Mouse (Mus musculus) cerebellum, adult 11 months (tissue): Measurements from ENCODE around the gene Nrxn3.
A peak's percentile ranks its signal among the peaks of the same experiment; 100 is the strongest.

Experiments used
- DNase-seq: peaks from one replicate; pipeline ENCODE4 v3.0.0; 2022

The Nrxn3 gene

GRCm38 (mm10) chr12:89364850-89365249, 642.2 kb downstream of the Nrxn3 start:
- DNase-seq: no peak

- DNase-seq: no peak
Observed at GRCm38 (mm10) chr12:89369939-89370338, 647.3 kb downstream of the Nrxn3 start.

GRCm38 (mm10) chr12:89376600-89376999, 653.9 kb downstream of the Nrxn3 start:
- no peak for DNase-seq

GRCm38 (mm10) chr12:89377051-89377643, 654.5 kb downstream of the Nrxn3 start:
- no peak for DNase-seq

- DNase-seq: no peak
Observed at GRCm38 (mm10) chr12:89377687-89378086, 655.0 kb downstream of the Nrxn3 start.

- DNase-seq: no peak
Observed at GRCm38 (mm10) chr12:89383254-89383653, 660.6 kb downstream of the Nrxn3 start.

- DNase-seq: no peak
Observed at GRCm38 (mm10) chr12:89395121-89395792, 672.6 kb downstream of the Nrxn3 start.

GRCm38 (mm10) chr12:89436519-89436918, 713.8 kb downstream of the Nrxn3 start:
- DNase-seq: no peak

GRCm38 (mm10) chr12:89442323-89443038, 719.8 kb downstream of the Nrxn3 start:
- no peak for DNase-seq

- no peak for DNase-seq
Observed at GRCm38 (mm10) chr12:89450667-89451298, 728.1 kb downstream of the Nrxn3 start.

- no peak for DNase-seq
Observed at GRCm38 (mm10) chr12:89470226-89470625, 747.5 kb downstream of the Nrxn3 start.

GRCm38 (mm10) chr12:89471289-89471688, 748.6 kb downstream of the Nrxn3 start:
- no peak for DNase-seq

GRCm38 (mm10) chr12:89471874-89472273, 749.2 kb downstream of the Nrxn3 start:
- no peak for DNase-seq

- peak; percentile 34 for DNase-seq
Observed at GRCm38 (mm10) chr12:89479096-89479495, 756.4 kb downstream of the Nrxn3 start.

GRCm38 (mm10) chr12:89482223-89482622, 759.5 kb downstream of the Nrxn3 start:
- DNase-seq: no peak

GRCm38 (mm10) chr12:89504026-89504425, 781.4 kb downstream of the Nrxn3 start:
- DNase-seq: no peak

GRCm38 (mm10) chr12:89505121-89505764, 782.6 kb downstream of the Nrxn3 start:
- DNase-seq: peak; percentile 67

GRCm38 (mm10) chr12:89508970-89509369, 786.3 kb downstream of the Nrxn3 start:
- no peak for DNase-seq

GRCm38 (mm10) chr12:89513759-89514158, 791.1 kb downstream of the Nrxn3 start:
- DNase-seq: peak; percentile 63

GRCm38 (mm10) chr12:89516046-89516445, 793.4 kb downstream of the Nrxn3 start:
- DNase-seq: no peak

GRCm38 (mm10) chr12:89530679-89531350, 808.1 kb downstream of the Nrxn3 start:
- DNase-seq: no peak

- no peak for DNase-seq
Observed at GRCm38 (mm10) chr12:89551291-89551690, 828.6 kb downstream of the Nrxn3 start.
